Mouse (Mus musculus) ES-Bruce4 (cell line): ENCODE measurements around the gene Fancd2.

Source experiments
- EP300 ChIP-seq: IDR thresholded peaks from 2 replicates; pipeline ENCODE4 v1.6.1; 2011; ENCODE audit warnings: low read depth, low read length; ENCODE audit not compliant: insufficient read depth
- POLR2A ChIP-seq: IDR thresholded peaks from one replicate; pipeline ENCODE4 v1.8.1; 2011; ENCODE audit warnings: low read length; ENCODE audit not compliant: insufficient read depth

GRCm38 (mm10) chr6:113559736-113560135 is 28.3 kb downstream of the Fancd2 start:
- TF ChIP-seq EP300, result no peak
- TF ChIP-seq POLR2A, result no peak
